Mouse (Mus musculus) MEL (cell line): ENCODE measurements at regions not wholly inside any gene's neighbourhood (a gene's known extent, or its start where the extent isn't known, plus 50 kb on each side); places are given as distances from the start of the nearest gene placed in this dataset.
A peak's percentile ranks its signal among the peaks of the same experiment; 100 is the strongest.

Experiments used
- DNase-seq: peaks from one replicate; pipeline ENCODE4 v3.0.0; 2011; ENCODE audit warnings: low read depth, low spot score
- H3K27ac ChIP-seq: 2 replicates; pipeline ENCODE4 v1.5.1; 2012; ENCODE audit warnings: low read depth, mild to moderate bottlenecking, control low read depth, low read length, moderate library complexity; ENCODE audit not compliant: control insufficient read depth
- H3K27me3 ChIP-seq, 2 experiments: fragments of 150-350 bp in 1 of 2; sonication (generic) in 1 of 2; 2 replicates each; pipeline ENCODE4 v1.6.1; 2012; ENCODE audit warnings: low read length in 2 of 2, mild to moderate bottlenecking in 2 of 2, improper control_type of control experiment in 1 of 2, moderate library complexity in 1 of 2; ENCODE audit not compliant: insufficient read depth in 2 of 2, control insufficient read depth in 1 of 2
- H3K36me3 ChIP-seq, 2 experiments: 2 replicates each; pipeline ENCODE4 v1.6.1; 2012 to 2014; ENCODE audit warnings: low read length in 2 of 2, improper control_type of control experiment in 1 of 2, inconsistent platforms in 1 of 2, mild to moderate bottlenecking in 1 of 2; ENCODE audit not compliant: insufficient read depth in 2 of 2, control insufficient read depth in 1 of 2
- H3K4me1 ChIP-seq, 2 experiments: fragments of 150-350 bp in 1 of 2; sonication (generic) in 1 of 2; 2 replicates each; pipeline ENCODE4 v1.6.1; 2012; ENCODE audit warnings: low read length in 2 of 2, improper control_type of control experiment in 1 of 2, mild to moderate bottlenecking in 1 of 2; ENCODE audit not compliant: insufficient read depth in 2 of 2, control insufficient read depth in 1 of 2
- H3K4me3 ChIP-seq, 2 experiments: fragments of 150-350 bp in 1 of 2; sonication (generic) in 1 of 2; 2 replicates each; pipeline ENCODE4 v1.5.1; 2012; ENCODE audit warnings: low read depth in 2 of 2, low read length in 2 of 2, mild to moderate bottlenecking in 2 of 2, moderate library complexity in 2 of 2, control low read depth in 1 of 2, improper control_type of control experiment in 1 of 2; ENCODE audit not compliant: control insufficient read depth in 1 of 2, insufficient read depth in 1 of 2
- H3K79me2 ChIP-seq: 2 replicates; pipeline ENCODE4 v1.6.1; 2012; ENCODE audit warnings: mild to moderate bottlenecking, low read length, moderate library complexity; ENCODE audit not compliant: control insufficient read depth, poor library complexity, insufficient read depth
- H3K9ac ChIP-seq: 2 replicates; pipeline ENCODE4 v1.6.1; 2012; ENCODE audit warnings: low read depth, mild to moderate bottlenecking, control low read depth, low read length, moderate library complexity; ENCODE audit not compliant: control insufficient read depth, poor library complexity, severe bottlenecking
- H3K9me3 ChIP-seq: fragments of 150-350 bp; sonication (generic); replicated peaks from 2 replicates; pipeline ENCODE4 v1.6.1; 2012; ENCODE audit warnings: mild to moderate bottlenecking, low read length, improper control_type of control experiment, moderate library complexity; ENCODE audit not compliant: insufficient read depth
- BHLHE40 ChIP-seq: IDR thresholded peaks from 2 replicates; pipeline ENCODE4 v1.6.1; 2012; ENCODE audit warnings: low read depth, mild to moderate bottlenecking, inconsistent platforms, low read length, improper control_type of control experiment, borderline replicate concordance
- CHD2 ChIP-seq: IDR thresholded peaks from 2 replicates; pipeline ENCODE4 v1.6.1; 2011; ENCODE audit warnings: low read length, improper control_type of control experiment
- CTCF ChIP-seq, 3 experiments: IDR thresholded peaks in 2 of 3; conservative IDR thresholded peaks in 1 of 3; 2 replicates each; pipeline ENCODE4 v1.5.1; 2011 to 2012; ENCODE audit warnings: low read length in 3 of 3, low read depth in 2 of 3, mild to moderate bottlenecking in 2 of 3, improper control_type of control experiment in 1 of 3, inconsistent platforms in 1 of 3, mixed read lengths in 1 of 3, moderate library complexity in 1 of 3; ENCODE audit not compliant: control insufficient read depth in 1 of 3, insufficient read depth in 1 of 3, poor library complexity in 1 of 3, severe bottlenecking in 1 of 3
- E2F4 ChIP-seq: IDR thresholded peaks from 2 replicates; pipeline ENCODE4 v1.6.1; 2011; ENCODE audit warnings: low read depth, low read length, improper control_type of control experiment, borderline replicate concordance
- EP300 ChIP-seq, 2 experiments: IDR thresholded peaks; 2 replicates each; pipeline ENCODE4 v1.6.1; 2011; ENCODE audit warnings: improper control_type of control experiment in 2 of 2, low read length in 2 of 2, low read depth in 1 of 2, mild to moderate bottlenecking in 1 of 2
- ETS1 ChIP-seq: IDR thresholded peaks from 2 replicates; pipeline ENCODE4 v1.6.1; 2012; ENCODE audit warnings: low read depth, mild to moderate bottlenecking, inconsistent platforms, low read length, improper control_type of control experiment, moderate library complexity
- GATA1 ChIP-seq: IDR thresholded peaks from 2 replicates; pipeline ENCODE4 v1.6.1; 2011; ENCODE audit warnings: low read depth, low read length, improper control_type of control experiment
- JUND ChIP-seq: IDR thresholded peaks from 2 replicates; pipeline ENCODE4 v1.6.1; 2011; ENCODE audit warnings: low read depth, mild to moderate bottlenecking, improper control_type of control experiment, low read length
- MAZ ChIP-seq: IDR thresholded peaks from 2 replicates; pipeline ENCODE4 v1.6.1; 2012; ENCODE audit warnings: low read depth, mild to moderate bottlenecking, inconsistent platforms, low read length, improper control_type of control experiment
- MEF2A ChIP-seq: IDR thresholded peaks from 2 replicates; pipeline ENCODE4 v1.6.1; 2014; ENCODE audit warnings: low read depth, mild to moderate bottlenecking, inconsistent platforms, low read length, improper control_type of control experiment; ENCODE audit not compliant: poor library complexity, insufficient replicate concordance, severe bottlenecking; ENCODE audit errors: extremely low read depth
- MXI1 ChIP-seq: IDR thresholded peaks from 2 replicates; pipeline ENCODE4 v1.6.1; 2011; ENCODE audit warnings: mild to moderate bottlenecking, low read depth, low read length, improper control_type of control experiment
- MYB ChIP-seq: IDR thresholded peaks from 2 replicates; pipeline ENCODE4 v1.6.1; 2011; ENCODE audit warnings: mild to moderate bottlenecking, low read depth, low read length, improper control_type of control experiment
- NELFE ChIP-seq: IDR thresholded peaks from 2 replicates; pipeline ENCODE4 v1.6.1; 2011; ENCODE audit warnings: low read depth, low read length, improper control_type of control experiment
- RCOR1 ChIP-seq: IDR thresholded peaks from 2 replicates; pipeline ENCODE4 v1.6.1; 2012; ENCODE audit warnings: low read depth, mild to moderate bottlenecking, inconsistent platforms, low read length, improper control_type of control experiment
- TAL1 ChIP-seq: IDR thresholded peaks from 2 replicates; pipeline ENCODE4 v1.6.1; 2012; ENCODE audit warnings: mild to moderate bottlenecking, inconsistent platforms, low read length, moderate library complexity, mixed read lengths
- TBP ChIP-seq: IDR thresholded peaks from 2 replicates; pipeline ENCODE4 v1.8.0; 2011; ENCODE audit warnings: low read depth, low read length, improper control_type of control experiment
- TCF12 ChIP-seq: IDR thresholded peaks from 2 replicates; pipeline ENCODE4 v1.6.1; 2014; ENCODE audit warnings: low read depth, mild to moderate bottlenecking, inconsistent platforms, low read length, improper control_type of control experiment, moderate library complexity
- USF1 ChIP-seq: IDR thresholded peaks from 2 replicates; pipeline ENCODE4 v1.6.1; 2014; ENCODE audit warnings: low read depth, mild to moderate bottlenecking, inconsistent platforms, low read length, improper control_type of control experiment, moderate library complexity
- ZMIZ1 ChIP-seq: IDR thresholded peaks from 2 replicates; pipeline ENCODE4 v1.6.1; 2012; ENCODE audit warnings: low read depth, mild to moderate bottlenecking, inconsistent platforms, low read length, improper control_type of control experiment, moderate library complexity

DNA sequence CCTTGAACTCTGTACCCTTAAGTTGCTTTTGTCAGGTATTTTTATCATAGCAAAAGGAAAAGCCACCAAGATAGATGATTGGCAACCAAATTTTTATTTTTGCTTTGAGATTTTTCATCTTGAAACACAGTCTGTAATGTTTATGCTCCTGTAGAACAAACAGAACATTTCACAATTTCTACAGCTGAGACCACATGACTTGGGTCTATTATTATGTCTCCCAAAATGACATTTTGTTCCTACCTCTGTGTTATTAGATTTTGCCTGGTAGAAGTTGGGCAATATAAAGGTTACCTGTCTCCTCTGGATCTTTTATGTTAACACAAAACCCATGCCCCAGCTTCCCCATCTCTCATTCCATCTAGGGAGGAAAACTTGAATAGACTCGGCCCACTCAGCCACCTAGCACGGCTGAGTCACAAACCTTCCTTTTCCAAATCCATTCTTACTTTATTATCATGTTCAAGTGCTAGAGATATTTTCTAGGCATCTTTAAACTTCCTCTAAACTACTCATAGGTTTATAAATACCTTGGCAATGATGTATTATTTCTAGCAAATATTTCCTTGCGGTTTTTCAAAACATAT is 84.8 kb upstream of the Dazl start:
- Histone ChIP-seq H3K4me1 (no peaks in the 10 kb centered on the region), H3K9me3 (no peaks in the 10 kb centered on the region), H3K4me3 (no peak overlapping the region), H3K9ac (no peak overlapping the region), H3K79me2 (no peaks in the 10 kb centered on the region), H3K27me3 (no peaks in the 10 kb centered on the region), H3K27ac (no peak overlapping the region), H3K36me3 (no peaks in the 10 kb centered on the region)
- no peak for TF ChIP-seq MAZ
- no peak for TF ChIP-seq USF1
- no peak for TF ChIP-seq MXI1
- TF ChIP-seq CHD2 = no peak
- no peak for TF ChIP-seq CTCF (IDR thresholded peaks at IDR 0.05 in 2 of 3, conservative IDR thresholded peaks at IDR 0.05 in 1 of 3; ENCODE audit: control insufficient read depth in 1 of 3, insufficient read depth in 1 of 3, low read depth in 2 of 3, low read length in 3 of 3, poor library complexity in 1 of 3, severe bottlenecking in 1 of 3)
- TF ChIP-seq MYB = no peak
- no peak for TF ChIP-seq EP300 (IDR thresholded peaks at IDR 0.05; ENCODE audit: low read depth in 1 of 2, low read length in 2 of 2)
- TF ChIP-seq E2F4 = no peak
- no peak for TF ChIP-seq NELFE
- TF ChIP-seq RCOR1 = no peak
- no peak for DNase-seq

DNA sequence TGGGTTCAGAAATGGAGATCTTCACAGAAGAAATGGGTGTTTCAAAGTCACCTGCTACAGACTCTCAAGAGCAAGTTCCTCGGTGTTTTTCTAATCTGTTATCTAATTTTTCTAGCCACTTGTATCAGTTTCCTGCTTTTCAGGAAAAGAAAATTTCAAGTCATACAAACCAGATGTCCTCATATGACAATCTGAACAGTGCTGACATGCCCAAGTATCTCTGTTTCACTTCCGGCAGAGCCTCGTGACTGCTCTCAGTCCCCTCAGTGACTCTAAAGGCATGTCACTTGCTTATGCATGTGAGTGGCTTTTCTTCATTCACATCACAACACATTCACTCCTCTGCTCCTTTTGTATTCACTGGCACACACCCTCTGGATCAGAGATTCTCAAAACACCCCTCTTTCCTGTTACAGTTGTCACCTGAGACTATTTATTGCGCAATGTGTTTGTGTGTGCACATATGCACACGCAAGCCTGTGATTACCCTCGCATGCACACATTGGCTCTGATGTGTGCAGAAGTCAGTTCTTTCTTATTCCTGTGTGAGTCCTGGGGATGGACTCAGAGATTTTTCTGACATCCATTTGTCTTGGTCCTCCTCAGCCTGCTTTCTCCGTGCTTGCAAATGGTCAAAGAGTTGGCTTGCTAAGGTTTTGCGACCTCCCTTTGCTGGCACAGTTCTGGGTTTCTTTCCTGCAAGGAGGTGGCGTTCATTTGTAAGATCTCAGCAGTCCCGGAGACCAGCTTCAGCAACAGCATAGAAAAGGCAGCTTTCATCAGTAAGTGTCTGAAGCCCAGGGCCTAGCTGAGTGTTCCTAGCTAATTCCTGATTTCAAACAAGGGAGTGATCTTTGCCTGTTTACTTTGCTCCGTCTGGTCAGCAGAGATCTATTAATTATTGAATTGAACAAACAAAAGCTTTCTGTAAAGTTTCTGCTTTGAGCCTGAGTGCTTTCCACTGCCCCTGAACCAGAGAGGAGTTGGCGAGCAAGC is 95.6 kb upstream of the Dazl start:
- peak overlapping the region; percentile 54 for H3K27ac ChIP-seq
- DNase-seq = peak; percentile 49
- H3K9ac ChIP-seq = no peak overlapping the region

More for the DNA sequence above, 95.6 kb upstream of the Dazl start:
- no peaks in the 10 kb centered on the region for H3K9me3 ChIP-seq
- no peak for TF ChIP-seq MEF2A
- TF ChIP-seq TCF12 = peak; percentile 31; the same call in 1 of the 2 replicates
- no peak; the same call in 1 of the 2 replicates for TF ChIP-seq BHLHE40
- peak; percentile 26 to 53; a peak in 2 of 4 replicates for TF ChIP-seq EP300 (IDR thresholded peaks at IDR 0.05; ENCODE audit: low read depth in 1 of 2, low read length in 2 of 2)
- TF ChIP-seq GATA1 = 0 out of 2 replicates have a peak, but pooled peaks have one; percentile 35
- peak; percentile 55; the same call in 1 of the 2 replicates for TF ChIP-seq USF1
- peak; percentile 48 for TF ChIP-seq ETS1
- no peak for TF ChIP-seq TAL1
- TF ChIP-seq JUND = no peak
- TF ChIP-seq RCOR1 = peak; percentile 17; the same call in 1 of the 2 replicates
- no peak for TF ChIP-seq MXI1
- 0 out of 2 replicates have a peak, but pooled peaks have one; percentile 19 for TF ChIP-seq TBP
- no peak for TF ChIP-seq ZMIZ1
- TF ChIP-seq, all 39 proteins: peak for 7
- Histone ChIP-seq H3K36me3 (peaks cover 0 to 12% of the 10 kb centered on the region in 2 experiments; a peak in 2 of 4 replicates), H3K79me2 (no peaks in the 10 kb centered on the region), H3K4me3 (no peak overlapping the region), H3K4me1 (peaks cover 0 to 18% of the 10 kb centered on the region in 2 experiments; a peak in 3 of 4 replicates), H3K27me3 (no peaks in the 10 kb centered on the region)
